ENCODE assay signal across 8 mouse cellular contexts in genomic region chr11:79023342-79023741, GRCm38 (mm10). TPM values are rescaled to one million over a fixed set of nuclear protein-coding genes. Genes with fewer than 3 reads are reported as not detected.
DNase-seq lines count a peak whose midpoint lies in the region; ATAC-seq and TF ChIP-seq lines count a peak whose summit lies in the region.

No protein-coding gene starts in this region.

- TF ChIP-seq CTCF in stomach, postnatal 0 days (IDR thresholded peaks at IDR 0.05; ENCODE audit: low read depth), result no peak

- no peak for TF ChIP-seq EP300 in stomach, postnatal 0 days (optimal IDR thresholded peaks at IDR 0.05)

- no peaks in the 10 kb centered on the region for H3K9me3 ChIP-seq in embryonic facial prominence, embryonic 11.5 days (replicated peaks; ENCODE audit: control insufficient read depth, low read length)
- no peaks in the 10 kb centered on the region for H3K9me3 ChIP-seq in lung, embryonic 16.5 days (ENCODE audit: control insufficient read depth, low read length)
- H3K9me3 ChIP-seq in stomach, postnatal 0 days (ENCODE audit: control insufficient read depth, low read length), result no peaks in the 10 kb centered on the region

- H3K27ac ChIP-seq in embryonic facial prominence, embryonic 11.5 days (replicated peaks; ENCODE audit: low read depth, low read length), result no peak overlapping the region
- H3K27ac ChIP-seq in lung, embryonic 16.5 days (ENCODE audit: low read length), result peak overlapping the region; percentile 78
- H3K27ac ChIP-seq in stomach, postnatal 0 days (replicated peaks), result peak overlapping the region; percentile 58; the same call in 1 of the 2 replicates

- H3K36me3 ChIP-seq in embryonic facial prominence, embryonic 11.5 days (replicated peaks; ENCODE audit: control insufficient read depth, insufficient read depth, low read depth, low read length), result no peaks in the 10 kb centered on the region; the same call in 1 of the 2 replicates
- H3K36me3 ChIP-seq in lung, embryonic 16.5 days (ENCODE audit: control insufficient read depth, insufficient read depth, low read length), result peaks cover 10% of the 10 kb centered on the region
- H3K36me3 ChIP-seq in stomach, postnatal 0 days (ENCODE audit: control insufficient read depth, insufficient read depth, low read length), result peaks cover 12% of the 10 kb centered on the region; the same call in 1 of the 2 replicates

- H3K9ac ChIP-seq in embryonic facial prominence, embryonic 11.5 days (replicated peaks; ENCODE audit: low read length), result no peak overlapping the region
- H3K9ac ChIP-seq in lung, embryonic 16.5 days (ENCODE audit: low read length), result peak overlapping the region; percentile 31
- no peak overlapping the region for H3K9ac ChIP-seq in stomach, postnatal 0 days (ENCODE audit: low read length)

- 0 out of 2 replicates have a peak overlapping the region, but pooled peaks have one; percentile 4 for H3K4me2 ChIP-seq in embryonic facial prominence, embryonic 11.5 days (ENCODE audit: low read depth, low read length)
- peak overlapping the region; percentile 40 for H3K4me2 ChIP-seq in lung, embryonic 16.5 days (ENCODE audit: low read depth, low read length)
- H3K4me2 ChIP-seq in stomach, postnatal 0 days (replicated peaks; ENCODE audit: low read depth), result no peak overlapping the region

- ATAC-seq in CD4-positive, CD25-positive, alpha-beta regulatory T cell, adult 4 months, result peak; percentile 93
- ATAC-seq in embryonic facial prominence, embryonic 11.5 days (replicated peaks; ENCODE audit: insufficient number of reproducible peaks, low FRiP score, low TSS enrichment, low read depth), result no peak
- ATAC-seq in lung, embryonic 16.5 days (ENCODE audit: low read depth), result peak; percentile 55
- peak; percentile 16; the same call in 1 of the 2 replicates for ATAC-seq in stomach, postnatal 0 days (ENCODE audit: low FRiP score, low TSS enrichment)
- ATAC-seq in frontal cortex, adult (ENCODE audit: low TSS enrichment), result no peak

- H3K27me3 ChIP-seq in embryonic facial prominence, embryonic 11.5 days (ENCODE audit: control insufficient read depth, insufficient read depth, low read length), result no peaks in the 10 kb centered on the region
- H3K27me3 ChIP-seq in lung, embryonic 16.5 days (ENCODE audit: control insufficient read depth, insufficient read depth, low read depth, low read length), result no peaks in the 10 kb centered on the region
- no peaks in the 10 kb centered on the region for H3K27me3 ChIP-seq in stomach, postnatal 0 days (ENCODE audit: control insufficient read depth, insufficient read depth, low read length)

- H3K4me3 ChIP-seq in embryonic facial prominence, embryonic 11.5 days (ENCODE audit: low read depth, low read length), result no peak overlapping the region
- H3K4me3 ChIP-seq in lung, embryonic 16.5 days (ENCODE audit: low read length), result no peak overlapping the region
- H3K4me3 ChIP-seq in stomach, postnatal 0 days (ENCODE audit: low read depth, low read length), result no peak overlapping the region

- H3K4me1 ChIP-seq in embryonic facial prominence, embryonic 11.5 days (ENCODE audit: control insufficient read depth, insufficient read depth, low read length), result no peaks in the 10 kb centered on the region; the same call in 1 of the 2 replicates
- peaks cover 9% of the 10 kb centered on the region for H3K4me1 ChIP-seq in lung, embryonic 16.5 days (replicated peaks; ENCODE audit: control insufficient read depth, insufficient read depth, low read length)
- no peaks in the 10 kb centered on the region for H3K4me1 ChIP-seq in stomach, postnatal 0 days (replicated peaks; ENCODE audit: control insufficient read depth, insufficient read depth)

- DNase-seq in embryonic facial prominence, embryonic 11.5 days (ENCODE audit: low spot score), result peak; percentile 67
- peak; percentile 19 to 39 for DNase-seq in kidney, adult 8-10 months
- DNase-seq in stomach, postnatal 0 days (ENCODE audit: low spot score), result no peak
- DNase-seq in cerebellum, adult 11-12 months, result no peak
- DNase-seq in layer of hippocampus, adult 9-11 months, result no peak

- 37% methylated on average over 7 of the region's 7 CpGs for WGBS in embryonic facial prominence, embryonic 11.5 days
- 17% methylated on average over 7 of the region's 7 CpGs for WGBS in lung, embryonic 16.5 days
- WGBS in stomach, postnatal 0 days, result 37% methylated on average over 7 of the region's 7 CpGs

RNA-seq across cellular contexts. Expression of gene Lgals9, which starts 38.6 kb away (rescaled TPM):
- 100 to 1,000 TPM; 289 to 325 TPM for polyA plus RNA-seq in CD4-positive, CD25-positive, alpha-beta regulatory T cell, adult 4 months (2017; shearing (Covaris generic))
- polyA plus RNA-seq in embryonic facial prominence, embryonic 11.5 days (2014; fragmentation: Nextera tagmentation; extraction: Ambion mirVana), result 5.1 and 6.0 TPM in 2 replicates
- polyA plus RNA-seq in lung, embryonic 16.5 days (2015; fragmentation: Nextera tagmentation; extraction: Ambion mirVana), result 50.8 and 60.8 TPM in 2 replicates
- 412 and 435 TPM in 2 replicates for polyA plus RNA-seq in stomach, postnatal 0 days (2015; fragmentation: Nextera tagmentation; extraction: Ambion mirVana)

Comparison
In these comparisons a context has a peak if more than half of its experiments do, and no peak if none do; other contexts are left out.
1. ATAC-seq: peak in CD4-positive, CD25-positive, alpha-beta regulatory T cell, adult 4 months (single experiment), lung, embryonic 16.5 days (single experiment) and stomach, postnatal 0 days (single experiment); none in embryonic facial prominence, embryonic 11.5 days (single experiment) and frontal cortex, adult (single experiment).
2. DNase-seq: peak in embryonic facial prominence, embryonic 11.5 days (single experiment) and kidney, adult 8-10 months (2 of 2); none in stomach, postnatal 0 days (single experiment), cerebellum, adult 11-12 months (single experiment) and layer of hippocampus, adult 9-11 months (single experiment).